Mouse (Mus musculus) lung, postnatal 0 days (tissue): Measurements from ENCODE around the gene Timd4.

Experiments used
- CTCF ChIP-seq: IDR thresholded peaks from 2 replicates; pipeline ENCODE4 v1.5.1; 2016; ENCODE audit warnings: antibody characterized with exemption, mild to moderate bottlenecking
- EP300 ChIP-seq: IDR thresholded peaks from 2 replicates; pipeline ENCODE4 v1.6.1; 2016; ENCODE audit warnings: antibody characterized with exemption, mild to moderate bottlenecking, control low read depth

DNA sequence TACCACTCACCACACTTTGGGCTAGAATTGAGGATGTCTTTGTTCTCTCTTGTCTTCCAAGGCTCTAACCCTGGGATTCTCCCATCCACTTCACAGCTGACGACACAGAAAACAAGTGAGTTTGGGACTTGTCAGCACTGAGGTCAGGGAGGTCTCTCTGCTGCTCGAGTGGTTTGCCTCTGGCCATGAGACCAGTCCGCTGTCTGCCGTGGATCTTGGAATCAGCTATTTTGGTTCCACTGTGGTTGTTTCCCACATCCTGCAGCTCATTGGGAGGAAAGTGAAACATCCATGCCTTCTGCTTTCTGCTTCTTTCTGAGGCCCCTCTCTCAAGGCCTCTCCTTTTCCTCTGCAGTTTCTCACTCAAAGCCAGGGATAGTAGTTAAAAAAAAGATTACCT is 9.3 kb downstream of the Timd4 start:
- TF ChIP-seq CTCF = no peak
- no peak for TF ChIP-seq EP300
